Mouse (Mus musculus): ENCODE results near the gene Shroom4. TPM values are rescaled to one million over a fixed set of nuclear protein-coding genes. Genes with fewer than 3 reads are reported as not detected.
A peak's percentile ranks its signal among the peaks of the same experiment; 100 is the strongest.

Gene Shroom4
- polyA plus RNA-seq, 1 experiment from 2014 or later, result 7.6 TPM

- WGBS, result 55% methylated on average over 1 of the region's 1 CpGs
- Histone ChIP-seq H3K9me3 (no peaks in the 10 kb centered on the region), H3K27ac (no peak overlapping the region), H3K4me2 (no peak overlapping the region), H3K36me3 (no peaks in the 10 kb centered on the region), H3K4me1 (no peaks in the 10 kb centered on the region), H3K4me3 (no peak overlapping the region), H3K9ac (no peak overlapping the region), H3K27me3 (no peaks in the 10 kb centered on the region)
- ATAC-seq (ENCODE audit: borderline replicate concordance, extremely low read depth, low FRiP score, low TSS enrichment), result no peak
These were observed 102.2 kb downstream of the Shroom4 start for GRCm38 (mm10) chrX:6501850-6502249.

GRCm38 (mm10) chrX:6517217-6517616 lies 117.6 kb downstream of the Shroom4 start:
- no peak for ATAC-seq (ENCODE audit: borderline replicate concordance, extremely low read depth, low FRiP score, low TSS enrichment)
- no peaks in the 10 kb centered on the region for H3K9me3 ChIP-seq
- H3K4me2 ChIP-seq, result no peak overlapping the region
- H3K27me3 ChIP-seq, result no peaks in the 10 kb centered on the region
- 64% methylated on average over 3 of the region's 3 CpGs for WGBS
- no peak overlapping the region for H3K4me3 ChIP-seq
- no peaks in the 10 kb centered on the region for H3K36me3 ChIP-seq
- no peaks in the 10 kb centered on the region for H3K4me1 ChIP-seq
- no peak overlapping the region for H3K9ac ChIP-seq
- no peak overlapping the region for H3K27ac ChIP-seq

- ATAC-seq (ENCODE audit: borderline replicate concordance, extremely low read depth, low FRiP score, low TSS enrichment), result no peak
- no peak overlapping the region for H3K4me2 ChIP-seq
These were observed 118.8 kb downstream of the Shroom4 start for GRCm38 (mm10) chrX:6518421-6518820.

GRCm38 (mm10) chrX:6522935-6523334 lies 123.3 kb downstream of the Shroom4 start:
- Histone ChIP-seq H3K4me1 (no peaks in the 10 kb centered on the region), H3K36me3 (no peaks in the 10 kb centered on the region), H3K4me3 (no peak overlapping the region), H3K9ac (no peak overlapping the region), H3K27me3 (no peaks in the 10 kb centered on the region), H3K9me3 (no peaks in the 10 kb centered on the region), H3K4me2 (no peak overlapping the region), H3K27ac (no peak overlapping the region)
- 56% methylated on average over 2 of the region's 2 CpGs for WGBS
- ATAC-seq (ENCODE audit: borderline replicate concordance, extremely low read depth, low FRiP score, low TSS enrichment), result no peak

More at GRCm38 (mm10) chrX:6518421-6518820, 118.8 kb downstream of the Shroom4 start:
- H3K27me3 ChIP-seq, result no peaks in the 10 kb centered on the region
- H3K4me3 ChIP-seq, result no peak overlapping the region
- H3K9me3 ChIP-seq, result no peaks in the 10 kb centered on the region
- H3K4me1 ChIP-seq, result no peaks in the 10 kb centered on the region
- no peak overlapping the region for H3K9ac ChIP-seq
- no peaks in the 10 kb centered on the region for H3K36me3 ChIP-seq
- H3K27ac ChIP-seq, result no peak overlapping the region
- WGBS, result 25% methylated on average over 2 of the region's 2 CpGs

GRCm38 (mm10) chrX:6536636-6537035 lies 137.0 kb downstream of the Shroom4 start:
- WGBS, result 70% methylated on average over 2 of the region's 2 CpGs
- Histone ChIP-seq H3K9me3 (no peaks in the 10 kb centered on the region), H3K4me1 (no peaks in the 10 kb centered on the region), H3K27ac (no peak overlapping the region), H3K36me3 (no peaks in the 10 kb centered on the region), H3K27me3 (no peaks in the 10 kb centered on the region), H3K9ac (no peak overlapping the region), H3K4me3 (no peak overlapping the region), H3K4me2 (no peak overlapping the region)
- ATAC-seq (ENCODE audit: borderline replicate concordance, extremely low read depth, low FRiP score, low TSS enrichment), result no peak

- H3K4me2 ChIP-seq, result no peak overlapping the region
- H3K36me3 ChIP-seq, result no peaks in the 10 kb centered on the region
- no peak overlapping the region for H3K4me3 ChIP-seq
- H3K27me3 ChIP-seq, result no peaks in the 10 kb centered on the region
- H3K9me3 ChIP-seq, result no peaks in the 10 kb centered on the region
- H3K9ac ChIP-seq, result no peak overlapping the region
- H3K4me1 ChIP-seq, result no peaks in the 10 kb centered on the region
- no peak overlapping the region for H3K27ac ChIP-seq
- no peak for ATAC-seq (ENCODE audit: borderline replicate concordance, extremely low read depth, low FRiP score, low TSS enrichment)
- 54% methylated on average over 2 of the region's 2 CpGs for WGBS
These were observed 138.0 kb downstream of the Shroom4 start for GRCm38 (mm10) chrX:6537689-6538088.

- Histone ChIP-seq H3K9me3 (no peaks in the 10 kb centered on the region), H3K4me3 (no peak overlapping the region), H3K27ac (no peak overlapping the region), H3K36me3 (no peaks in the 10 kb centered on the region), H3K27me3 (no peaks in the 10 kb centered on the region), H3K4me1 (no peaks in the 10 kb centered on the region), H3K9ac (no peak overlapping the region), H3K4me2 (no peak overlapping the region)
- WGBS, result 76% methylated on average over 1 of the region's 1 CpGs
- no peak for ATAC-seq (ENCODE audit: borderline replicate concordance, extremely low read depth, low FRiP score, low TSS enrichment)
These were observed 165.4 kb downstream of the Shroom4 start for GRCm38 (mm10) chrX:6565066-6565465.

- Histone ChIP-seq H3K9ac (no peak overlapping the region), H3K4me3 (no peak overlapping the region), H3K4me2 (no peak overlapping the region), H3K36me3 (no peaks in the 10 kb centered on the region), H3K27ac (peak overlapping the region; percentile 24; the same call in 1 of the 2 replicates), H3K9me3 (no peaks in the 10 kb centered on the region), H3K27me3 (no peaks in the 10 kb centered on the region), H3K4me1 (no peaks in the 10 kb centered on the region)
- WGBS, result 31% methylated on average over 1 of the region's 1 CpGs
- no peak for ATAC-seq (ENCODE audit: borderline replicate concordance, extremely low read depth, low FRiP score, low TSS enrichment)
These were observed 174.9 kb downstream of the Shroom4 start for GRCm38 (mm10) chrX:6574511-6574910.

- Histone ChIP-seq H3K4me3 (peak overlapping the region; percentile 23), H3K4me2 (no peak overlapping the region), H3K36me3 (no peaks in the 10 kb centered on the region), H3K27ac (peak overlapping the region; percentile 41; the same call in 1 of the 2 replicates), H3K4me1 (no peaks in the 10 kb centered on the region), H3K9ac (no peak overlapping the region), H3K9me3 (no peaks in the 10 kb centered on the region), H3K27me3 (no peaks in the 10 kb centered on the region)
- peak; percentile 70 for ATAC-seq (ENCODE audit: borderline replicate concordance, extremely low read depth, low FRiP score, low TSS enrichment)
- WGBS, result 40% methylated on average over 7 of the region's 7 CpGs
These were observed 177.3 kb downstream of the Shroom4 start for GRCm38 (mm10) chrX:6577001-6577400.

- no peaks in the 10 kb centered on the region for H3K4me1 ChIP-seq
- ATAC-seq (ENCODE audit: borderline replicate concordance, extremely low read depth, low FRiP score, low TSS enrichment), result no peak
- peaks cover 9% of the 10 kb centered on the region; the same call in 1 of the 2 replicates for H3K36me3 ChIP-seq
- H3K4me3 ChIP-seq, result no peak overlapping the region
- no peak overlapping the region for H3K27ac ChIP-seq
- H3K4me2 ChIP-seq, result no peak overlapping the region
- H3K9ac ChIP-seq, result no peak overlapping the region
- no peaks in the 10 kb centered on the region for H3K27me3 ChIP-seq
- WGBS, result 63% methylated on average over 6 of the region's 6 CpGs
- no peaks in the 10 kb centered on the region for H3K9me3 ChIP-seq
These were observed 181.0 kb downstream of the Shroom4 start for GRCm38 (mm10) chrX:6580671-6581070.

GRCm38 (mm10) chrX:6581181-6581580 lies 181.5 kb downstream of the Shroom4 start:
- H3K9ac ChIP-seq, result no peak overlapping the region
- no peak overlapping the region for H3K27ac ChIP-seq
- H3K4me2 ChIP-seq, result no peak overlapping the region
- no peaks in the 10 kb centered on the region for H3K4me1 ChIP-seq
- WGBS, result 61% methylated on average over 1 of the region's 1 CpGs
- no peak overlapping the region for H3K4me3 ChIP-seq
- no peak for ATAC-seq (ENCODE audit: borderline replicate concordance, extremely low read depth, low FRiP score, low TSS enrichment)
- no peaks in the 10 kb centered on the region for H3K27me3 ChIP-seq
- no peaks in the 10 kb centered on the region for H3K9me3 ChIP-seq
- peaks cover 9% of the 10 kb centered on the region; the same call in 1 of the 2 replicates for H3K36me3 ChIP-seq

- ATAC-seq (ENCODE audit: borderline replicate concordance, extremely low read depth, low FRiP score, low TSS enrichment), result no peak
- Histone ChIP-seq H3K4me3 (no peak overlapping the region), H3K27ac (no peak overlapping the region), H3K9me3 (no peaks in the 10 kb centered on the region), H3K36me3 (peaks cover 9% of the 10 kb centered on the region; the same call in 1 of the 2 replicates), H3K4me1 (no peaks in the 10 kb centered on the region), H3K4me2 (no peak overlapping the region), H3K9ac (no peak overlapping the region), H3K27me3 (no peaks in the 10 kb centered on the region)
- WGBS, result 87% methylated on average over 2 of the region's 2 CpGs
These were observed 183.0 kb downstream of the Shroom4 start for GRCm38 (mm10) chrX:6582646-6583045.

GRCm38 (mm10) chrX:6594183-6594582 lies 194.5 kb downstream of the Shroom4 start:
- Histone ChIP-seq H3K4me2 (no peak overlapping the region), H3K36me3 (no peaks in the 10 kb centered on the region), H3K27ac (no peak overlapping the region), H3K9me3 (no peaks in the 10 kb centered on the region), H3K27me3 (no peaks in the 10 kb centered on the region), H3K4me1 (no peaks in the 10 kb centered on the region), H3K9ac (no peak overlapping the region), H3K4me3 (no peak overlapping the region)
- WGBS, result 81% methylated on average over 3 of the region's 3 CpGs
- no peak for ATAC-seq (ENCODE audit: borderline replicate concordance, extremely low read depth, low FRiP score, low TSS enrichment)

Data from lung, embryonic 15.5 days (tissue).